Mouse (Mus musculus) ES-E14 (cell line): ENCODE measurements at regions not wholly inside any gene's neighbourhood (a gene's known extent, or its start where the extent isn't known, plus 50 kb on each side); places are given as distances from the start of the nearest gene placed in this dataset.

ENCODE experiments used
- CHD2 ChIP-seq: IDR thresholded peaks from 2 replicates; pipeline ENCODE4 v1.6.1; 2014; ENCODE audit warnings: mild to moderate bottlenecking, low read depth, low read length, inconsistent platforms
- ZC3H11A ChIP-seq: IDR thresholded peaks from 2 replicates; pipeline ENCODE4 v1.6.1; 2012; ENCODE audit warnings: low read depth, mild to moderate bottlenecking, inconsistent platforms, low read length, borderline replicate concordance
- ZNF384 ChIP-seq: IDR thresholded peaks from 2 replicates; pipeline ENCODE4 v1.6.1; 2012; ENCODE audit warnings: low read depth, low read length, inconsistent platforms

GRCm38 (mm10) chr16:27682926-27683325, 294.3 kb downstream of the Ccdc50 start:
- TF ChIP-seq ZC3H11A (no peak), CHD2 (no peak), ZNF384 (no peak)
